Mouse (Mus musculus): ENCODE measurements around the gene Ntng2.
A peak's percentile ranks its signal among the peaks of the same experiment; 100 is the strongest.

DNA sequence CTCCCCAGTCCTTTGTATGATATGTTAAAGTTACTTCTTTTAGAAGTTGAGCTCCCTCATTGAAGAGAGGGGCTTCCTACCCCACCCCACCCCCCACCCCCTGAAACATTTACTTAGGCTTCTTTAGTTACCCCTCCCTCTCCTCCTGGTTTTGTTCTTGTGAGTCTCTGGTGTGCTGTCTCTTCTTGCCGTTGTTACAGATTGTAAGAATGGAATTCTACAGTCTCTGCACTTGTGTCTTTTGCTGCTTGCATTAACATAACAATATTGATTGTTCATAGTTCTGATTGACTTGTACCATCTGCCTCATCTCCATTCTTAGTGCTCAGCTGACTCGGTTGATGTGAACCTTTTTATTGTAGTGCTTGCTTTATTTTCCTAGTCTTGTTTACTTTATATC, 100.9 kb downstream of the Ntng2 start:
- TF ChIP-seq ZC3H11A (IDR thresholded peaks at IDR 0.05; ENCODE audit: borderline replicate concordance, low read depth, low read length) (no peak), ZNF384 (IDR thresholded peaks at IDR 0.05; ENCODE audit: low read depth, low read length) (no peak), CHD2 (IDR thresholded peaks at IDR 0.05; ENCODE audit: low read depth, low read length) (0 out of 2 replicates have a peak, but pooled peaks have one; percentile 48), MAFK (IDR thresholded peaks at IDR 0.05; ENCODE audit: insufficient read depth, low read depth, low read length) (no peak)

Measured in ES-E14 (cell line).